Mouse (Mus musculus): ENCODE results near the gene Arhgap19. TPM values are rescaled to one million over a fixed set of nuclear protein-coding genes. Genes with fewer than 3 reads are reported as not detected.

Arhgap19 gene
- polyA plus RNA-seq, 1 experiment from 2014 or later: 27.8 TPM

GRCm38 (mm10) chr19:41794017-41794416 lies 7.8 kb downstream of the Arhgap19 start:
- ATAC-seq (ENCODE audit: low FRiP score, low read depth): no peak
- peaks cover 12% of the 10 kb centered on the region for H3K4me1 ChIP-seq
- no peaks in the 10 kb centered on the region for H3K9me3 ChIP-seq
- 0 out of 2 replicates have a peak, but pooled peaks cover 3% of the 10 kb centered on the region for H3K36me3 ChIP-seq
- no peaks in the 10 kb centered on the region for H3K27me3 ChIP-seq
- H3K4me3 ChIP-seq: no peak overlapping the region
- peak overlapping the region; percentile 20; the same call in 1 of the 2 replicates for H3K9ac ChIP-seq (replicated peaks)
- H3K27ac ChIP-seq (replicated peaks): no peak overlapping the region
- peak overlapping the region; percentile 41 for H3K4me2 ChIP-seq (replicated peaks)

- H3K27ac ChIP-seq (replicated peaks): no peak overlapping the region
- no peaks in the 10 kb centered on the region for H3K27me3 ChIP-seq
- no peak for ATAC-seq (ENCODE audit: low FRiP score, low read depth)
- H3K4me3 ChIP-seq: no peak overlapping the region
- 0 out of 2 replicates have a peak, but pooled peaks cover 7% of the 10 kb centered on the region for H3K36me3 ChIP-seq
- 88% methylated on average over 1 of the region's 1 CpGs for WGBS
- H3K4me2 ChIP-seq (replicated peaks): no peak overlapping the region
- H3K4me1 ChIP-seq: peaks cover 12% of the 10 kb centered on the region
- no peaks in the 10 kb centered on the region for H3K9me3 ChIP-seq
- H3K9ac ChIP-seq (replicated peaks): no peak overlapping the region
These were observed 8.8 kb downstream of the Arhgap19 start for GRCm38 (mm10) chr19:41792934-41793486.

- H3K4me3 ChIP-seq: no peak overlapping the region
- WGBS: 98% methylated on average over 2 of the region's 2 CpGs
- H3K9ac ChIP-seq (replicated peaks): no peak overlapping the region
- H3K9me3 ChIP-seq: no peaks in the 10 kb centered on the region
- H3K4me1 ChIP-seq: peaks cover 12% of the 10 kb centered on the region
- no peak for ATAC-seq (ENCODE audit: low FRiP score, low read depth)
- H3K36me3 ChIP-seq: peaks cover 11% of the 10 kb centered on the region
- H3K27ac ChIP-seq (replicated peaks): no peak overlapping the region
- H3K27me3 ChIP-seq: no peaks in the 10 kb centered on the region
- no peak overlapping the region for H3K4me2 ChIP-seq (replicated peaks)
These were observed 10.5 kb downstream of the Arhgap19 start for GRCm38 (mm10) chr19:41791384-41791783.

- H3K27ac ChIP-seq (replicated peaks): no peak overlapping the region
- 68% methylated on average over 10 of the region's 10 CpGs for whole genome bisulfite sequencing
- no peaks in the 10 kb centered on the region for H3K27me3 ChIP-seq
- H3K9ac ChIP-seq (replicated peaks): no peak overlapping the region
- H3K4me2 ChIP-seq (replicated peaks): no peak overlapping the region
- H3K36me3 ChIP-seq: peaks cover 23% of the 10 kb centered on the region
- H3K4me1 ChIP-seq: 0 out of 2 replicates have a peak, but pooled peaks cover 1% of the 10 kb centered on the region
- no peaks in the 10 kb centered on the region for H3K9me3 ChIP-seq
- no peak overlapping the region for H3K4me3 ChIP-seq
- no peak for ATAC-seq (ENCODE audit: low FRiP score, low read depth)
These were observed 12.5 kb downstream of the Arhgap19 start for GRCm38 (mm10) chr19:41789110-41789961.

- H3K4me2 ChIP-seq (replicated peaks): no peak overlapping the region
- no peaks in the 10 kb centered on the region for H3K9me3 ChIP-seq
- no peak overlapping the region for H3K27ac ChIP-seq (replicated peaks)
- 94% methylated on average over 1 of the region's 1 CpGs for WGBS
- H3K4me1 ChIP-seq: no peaks in the 10 kb centered on the region
- no peak overlapping the region for H3K9ac ChIP-seq (replicated peaks)
- no peaks in the 10 kb centered on the region for H3K27me3 ChIP-seq
- ATAC-seq (ENCODE audit: low FRiP score, low read depth): no peak
- peaks cover 34% of the 10 kb centered on the region for H3K36me3 ChIP-seq
- H3K4me3 ChIP-seq: no peak overlapping the region
These were observed 15.0 kb downstream of the Arhgap19 start for GRCm38 (mm10) chr19:41786896-41787295.

GRCm38 (mm10) chr19:41777514-41777913 lies 24.3 kb downstream of the Arhgap19 start:
- Histone ChIP-seq H3K9ac (replicated peaks) (no peak overlapping the region), H3K4me2 (replicated peaks) (no peak overlapping the region), H3K27ac (replicated peaks) (no peak overlapping the region), H3K9me3 (no peaks in the 10 kb centered on the region), H3K4me1 (no peaks in the 10 kb centered on the region), H3K4me3 (no peak overlapping the region), H3K27me3 (no peaks in the 10 kb centered on the region), H3K36me3 (peaks cover 69% of the 10 kb centered on the region)
- no peak for ATAC-seq (ENCODE audit: low FRiP score, low read depth)
- 90% methylated on average over 6 of the region's 6 CpGs for WGBS

- no peak for ATAC-seq (ENCODE audit: low FRiP score, low read depth)
- no peak overlapping the region for H3K27ac ChIP-seq (replicated peaks)
- no peak overlapping the region for H3K9ac ChIP-seq (replicated peaks)
- 0 out of 2 replicates have a peak, but pooled peaks cover 4% of the 10 kb centered on the region for H3K4me1 ChIP-seq
- peaks cover 52% of the 10 kb centered on the region for H3K36me3 ChIP-seq
- no peaks in the 10 kb centered on the region for H3K9me3 ChIP-seq
- WGBS: 97% methylated on average over 7 of the region's 7 CpGs
- no peak overlapping the region for H3K4me3 ChIP-seq
- no peaks in the 10 kb centered on the region for H3K27me3 ChIP-seq
- H3K4me2 ChIP-seq (replicated peaks): no peak overlapping the region
These were observed 33.1 kb downstream of the Arhgap19 start for GRCm38 (mm10) chr19:41768711-41769110.

GRCm38 (mm10) chr19:41766628-41767027 lies 35.2 kb downstream of the Arhgap19 start:
- Histone ChIP-seq H3K27me3 (no peaks in the 10 kb centered on the region), H3K4me2 (replicated peaks) (no peak overlapping the region), H3K9me3 (no peaks in the 10 kb centered on the region), H3K27ac (replicated peaks) (peak overlapping the region; percentile 35; the same call in 1 of the 2 replicates), H3K9ac (replicated peaks) (no peak overlapping the region), H3K4me1 (0 out of 2 replicates have a peak, but pooled peaks cover 4% of the 10 kb centered on the region), H3K4me3 (no peak overlapping the region), H3K36me3 (peaks cover 36% of the 10 kb centered on the region)
- no peak for ATAC-seq (ENCODE audit: low FRiP score, low read depth)
- WGBS: 78% methylated on average over 5 of the region's 5 CpGs

GRCm38 (mm10) chr19:41763870-41764660 lies 37.8 kb downstream of the Arhgap19 start:
- no peak overlapping the region for H3K4me3 ChIP-seq
- H3K4me2 ChIP-seq (replicated peaks): no peak overlapping the region
- no peak overlapping the region for H3K27ac ChIP-seq (replicated peaks)
- H3K4me1 ChIP-seq: 0 out of 2 replicates have a peak, but pooled peaks cover 4% of the 10 kb centered on the region
- 31% methylated on average over 12 of the region's 12 CpGs for WGBS
- no peaks in the 10 kb centered on the region for H3K9me3 ChIP-seq
- ATAC-seq (ENCODE audit: low FRiP score, low read depth): peak; percentile 48; the same call in 1 of the 2 replicates
- no peak overlapping the region for H3K9ac ChIP-seq (replicated peaks)
- peaks cover 21% of the 10 kb centered on the region for H3K36me3 ChIP-seq
- no peaks in the 10 kb centered on the region for H3K27me3 ChIP-seq

- H3K4me3 ChIP-seq: no peak overlapping the region
- H3K27me3 ChIP-seq: no peaks in the 10 kb centered on the region
- no peaks in the 10 kb centered on the region for H3K9me3 ChIP-seq
- no peak overlapping the region for H3K4me2 ChIP-seq (replicated peaks)
- no peaks in the 10 kb centered on the region for H3K36me3 ChIP-seq
- H3K27ac ChIP-seq (replicated peaks): no peak overlapping the region
- no peak overlapping the region for H3K9ac ChIP-seq (replicated peaks)
- no peaks in the 10 kb centered on the region for H3K4me1 ChIP-seq
- ATAC-seq (ENCODE audit: low FRiP score, low read depth): no peak
- 47% methylated on average over 9 of the region's 9 CpGs for WGBS
These were observed 40.3 kb downstream of the Arhgap19 start for GRCm38 (mm10) chr19:41761529-41761928.

GRCm38 (mm10) chr19:41759765-41760164 lies 42.1 kb downstream of the Arhgap19 start:
- Histone ChIP-seq H3K4me2 (replicated peaks) (no peak overlapping the region), H3K36me3 (no peaks in the 10 kb centered on the region), H3K27ac (replicated peaks) (no peak overlapping the region), H3K4me3 (no peak overlapping the region), H3K9ac (replicated peaks) (no peak overlapping the region), H3K27me3 (peaks cover 14% of the 10 kb centered on the region), H3K9me3 (no peaks in the 10 kb centered on the region), H3K4me1 (peaks cover 6% of the 10 kb centered on the region)
- ATAC-seq (ENCODE audit: low FRiP score, low read depth): no peak
- 86% methylated on average over 6 of the region's 6 CpGs for WGBS

- H3K9me3 ChIP-seq: no peaks in the 10 kb centered on the region
- H3K4me1 ChIP-seq: peaks cover 10% of the 10 kb centered on the region
- H3K4me3 ChIP-seq: no peak overlapping the region
- ATAC-seq (ENCODE audit: low FRiP score, low read depth): no peak
- H3K36me3 ChIP-seq: no peaks in the 10 kb centered on the region
- no peak overlapping the region for H3K4me2 ChIP-seq (replicated peaks)
- WGBS: 80% methylated on average over 5 of the region's 5 CpGs
- H3K27me3 ChIP-seq: peaks cover 14% of the 10 kb centered on the region
- no peak overlapping the region for H3K27ac ChIP-seq (replicated peaks)
- H3K9ac ChIP-seq (replicated peaks): no peak overlapping the region
These were observed 42.6 kb downstream of the Arhgap19 start for GRCm38 (mm10) chr19:41759270-41759669.

Measured in midbrain, embryonic 12.5 days (tissue).